Mouse (Mus musculus) megakaryocyte, adult 5-6 weeks (primary cell): ENCODE results near the gene Pgf. TPM values are rescaled to one million over a fixed set of nuclear protein-coding genes. Genes with fewer than 3 reads are reported as not detected.

ENCODE experiments used
- ATAC-seq: 2 replicates; pipeline ENCODE4 v1.8.0; 2016; ENCODE audit warnings: mild to moderate bottlenecking, inconsistent platforms; ENCODE audit not compliant: poor library complexity, severe bottlenecking
- total RNA-seq, 2 experiments: library from RNA; stranded (forward) in 1 of 2; stranded (reverse) in 1 of 2; fragments of 153-499, 151-499 nt in 1 of 2; fragments of 221-1000, 200-1000 nt in 1 of 2; gene quantifications; 2 replicates each; pipeline versions ENCODE4 v1.2.3 to v1.2.4; 2015 to 2017

The Pgf gene
- total RNA-seq, 2 experiments from 2014 or later, result 0.18 to 0.33 TPM

- peak; percentile 91 for ATAC-seq
Measured at GRCm38 (mm10) chr12:85192461-85193108, 15.0 kb upstream of the Pgf start.

DNA sequence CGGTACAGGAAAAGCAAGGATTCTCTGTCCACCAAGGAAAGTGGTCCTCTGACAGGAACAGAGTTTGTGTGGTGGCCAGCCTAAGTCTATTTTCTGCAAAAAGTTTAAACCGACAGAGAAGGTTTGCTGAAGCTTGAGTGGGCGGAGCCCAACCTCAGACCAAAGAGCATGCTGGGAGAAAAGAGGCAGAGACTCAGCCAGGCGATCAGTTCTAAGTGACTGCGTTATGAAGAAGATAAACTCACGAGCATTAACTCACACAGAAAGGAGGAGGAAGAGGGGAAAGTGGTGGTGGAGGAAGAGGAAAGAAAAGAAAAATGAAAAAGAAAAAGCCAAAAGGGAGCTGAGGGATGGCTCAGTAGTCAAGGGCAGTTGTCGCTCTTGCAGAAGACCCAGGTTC is 12.7 kb upstream of the Pgf start:
- no peak for ATAC-seq

DNA sequence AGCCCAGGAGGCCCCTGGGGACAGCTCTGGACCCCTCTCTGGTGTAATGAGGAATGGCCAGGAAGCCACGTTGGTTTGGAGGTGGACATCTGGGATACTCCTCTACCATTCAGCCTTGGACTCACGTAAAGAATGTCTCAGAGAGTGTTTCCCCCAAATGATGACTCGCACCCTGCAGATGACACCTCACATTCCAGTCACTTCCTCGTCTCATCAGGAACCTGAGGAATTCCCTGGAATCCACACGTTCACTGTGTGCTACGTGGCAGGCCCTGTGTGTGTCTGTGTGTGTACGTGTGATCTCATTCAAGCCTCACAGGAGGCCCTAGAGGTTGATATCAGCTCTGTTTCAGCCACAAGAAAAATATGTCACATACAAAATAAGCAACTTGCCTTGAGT is 8.8 kb upstream of the Pgf start:
- no peak for ATAC-seq

- no peak for ATAC-seq
Measured at GRCm38 (mm10) chr12:85185810-85186209, 8.2 kb upstream of the Pgf start.

GRCm38 (mm10) chr12:85184118-85184517 is 6.5 kb upstream of the Pgf start:
- no peak for ATAC-seq

DNA sequence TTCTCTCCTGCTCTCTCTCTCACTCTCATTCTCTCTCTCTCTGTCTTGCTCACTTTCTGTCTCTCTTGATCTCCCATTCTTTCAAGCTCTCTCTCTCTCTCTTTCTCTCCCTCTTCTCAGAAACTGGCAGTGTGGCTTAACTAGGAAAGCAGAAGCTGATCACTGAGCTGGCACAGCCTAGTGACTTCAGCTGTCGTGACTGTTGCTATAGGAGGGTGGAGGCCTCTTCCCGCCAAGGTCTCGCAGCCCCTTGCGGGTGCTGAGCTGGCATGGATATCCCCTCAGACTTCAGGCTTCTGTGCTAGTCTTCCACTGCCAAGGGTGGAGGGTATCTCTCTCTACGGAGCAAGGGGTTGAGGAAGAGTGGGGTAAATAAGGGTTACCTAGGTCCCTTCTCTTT is 5.3 kb upstream of the Pgf start:
- ATAC-seq, result no peak

DNA sequence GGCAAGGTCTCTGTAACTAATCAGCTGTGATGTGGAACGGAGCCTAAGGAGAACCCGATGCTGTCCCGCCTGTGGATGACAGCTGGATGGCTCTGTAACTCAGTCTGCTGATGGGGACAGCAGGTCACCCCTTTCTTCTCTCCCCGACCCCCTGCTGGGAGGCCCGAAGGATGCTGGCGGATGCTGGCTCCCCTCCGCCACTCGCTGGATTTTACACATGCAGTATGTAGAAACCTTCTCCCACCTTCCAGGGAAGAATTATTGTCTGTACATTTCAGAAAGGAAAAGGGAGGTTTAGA is 4.7 kb upstream of the Pgf start:
- ATAC-seq, result no peak

DNA sequence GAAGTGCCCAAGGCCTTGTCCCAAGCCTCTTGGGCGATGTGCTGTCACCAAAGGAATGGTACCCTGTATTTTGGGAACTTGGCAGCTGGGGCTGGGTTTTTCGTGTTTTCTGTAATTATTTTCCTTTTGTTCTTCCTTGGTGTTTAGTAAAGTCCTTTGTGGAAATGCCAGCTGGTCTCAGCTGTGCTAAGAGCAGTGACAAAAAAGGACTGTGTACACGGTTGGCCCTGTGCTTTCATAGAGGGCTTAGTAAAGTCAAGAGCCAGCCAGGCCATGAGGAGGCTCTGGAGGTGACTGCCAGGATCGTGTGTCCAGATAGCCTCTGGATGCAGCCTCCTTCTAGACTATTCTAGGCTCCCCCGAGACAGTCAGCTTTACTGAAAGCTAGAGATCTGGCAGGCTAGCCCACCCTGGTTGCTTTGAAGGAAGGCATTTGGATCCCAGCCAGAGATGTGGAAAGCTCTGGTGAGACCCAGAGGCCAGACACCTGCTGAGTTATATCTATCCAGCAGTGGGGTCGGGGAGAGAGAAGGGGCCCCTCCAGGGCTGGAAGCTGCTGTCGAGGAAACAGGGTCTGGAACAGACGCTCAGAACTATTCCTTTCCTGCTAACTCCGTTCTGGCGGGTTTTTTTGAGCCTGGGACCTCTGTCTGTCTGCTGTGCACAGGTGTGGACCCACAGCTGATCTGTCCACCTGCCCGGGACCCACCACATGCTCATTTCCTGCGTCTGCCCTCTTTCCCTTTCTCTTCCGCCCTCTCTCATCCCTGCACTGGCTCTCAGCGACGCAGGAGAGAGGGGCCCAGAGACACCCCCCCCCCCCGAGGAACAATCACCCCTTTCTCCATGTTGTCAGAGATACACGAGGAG is 4.1 kb upstream of the Pgf start:
- no peak for ATAC-seq

DNA sequence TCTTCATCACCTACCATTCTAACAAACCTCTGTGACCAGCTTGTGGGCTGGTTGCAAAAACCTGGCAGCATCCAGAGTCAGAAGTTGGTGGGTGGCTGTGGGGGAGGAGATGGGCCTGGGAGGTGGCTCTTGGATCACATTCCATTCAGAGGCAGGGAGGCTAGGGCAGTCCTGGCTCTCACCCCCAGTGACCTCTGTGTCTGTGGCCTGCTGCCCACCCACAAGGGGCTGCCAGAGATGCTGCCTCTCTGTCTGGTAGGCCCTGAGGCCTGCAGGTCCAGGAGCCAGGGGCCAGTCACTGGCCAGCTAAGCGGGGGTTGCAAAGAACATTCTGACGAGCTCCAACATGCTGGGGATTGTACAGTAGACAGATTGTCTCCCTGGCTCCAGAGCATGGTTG is 704 bp upstream of the Pgf start:
- ATAC-seq, result no peak

DNA sequence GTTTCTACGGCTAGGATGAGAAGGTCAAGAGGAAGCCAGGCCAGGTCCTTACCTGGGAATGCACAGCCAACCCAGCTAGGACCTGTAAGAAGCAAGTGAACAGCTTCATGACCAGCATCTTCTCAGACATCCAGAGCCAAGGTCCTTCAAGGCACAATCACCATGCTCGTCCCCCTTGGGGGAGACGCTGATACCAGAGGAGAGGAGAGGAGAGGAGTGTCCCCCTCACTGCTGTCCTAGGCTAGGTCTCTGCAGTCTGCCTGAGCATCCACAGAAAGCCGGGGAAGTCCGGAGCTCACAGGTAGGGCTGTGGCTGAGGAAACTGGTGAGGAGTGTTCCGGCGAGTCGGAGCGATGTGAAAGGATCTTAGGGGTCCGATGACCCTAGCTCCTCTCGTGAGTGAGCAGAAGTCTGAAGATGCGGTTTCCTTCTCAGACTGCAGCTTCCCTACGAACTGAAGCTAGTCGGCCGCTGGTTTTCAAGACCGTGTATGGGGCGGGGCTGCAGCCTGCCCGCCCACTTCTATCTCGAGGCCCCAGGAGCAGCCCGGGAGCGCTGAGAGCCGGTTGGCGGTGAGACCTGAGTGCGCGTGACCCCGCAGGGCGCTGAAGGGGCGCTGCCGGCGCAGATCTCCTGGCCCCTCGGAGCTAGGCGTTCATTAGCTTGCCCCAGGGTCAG is 605 bp downstream of the Pgf start:
- peak; percentile 79 for ATAC-seq

DNA sequence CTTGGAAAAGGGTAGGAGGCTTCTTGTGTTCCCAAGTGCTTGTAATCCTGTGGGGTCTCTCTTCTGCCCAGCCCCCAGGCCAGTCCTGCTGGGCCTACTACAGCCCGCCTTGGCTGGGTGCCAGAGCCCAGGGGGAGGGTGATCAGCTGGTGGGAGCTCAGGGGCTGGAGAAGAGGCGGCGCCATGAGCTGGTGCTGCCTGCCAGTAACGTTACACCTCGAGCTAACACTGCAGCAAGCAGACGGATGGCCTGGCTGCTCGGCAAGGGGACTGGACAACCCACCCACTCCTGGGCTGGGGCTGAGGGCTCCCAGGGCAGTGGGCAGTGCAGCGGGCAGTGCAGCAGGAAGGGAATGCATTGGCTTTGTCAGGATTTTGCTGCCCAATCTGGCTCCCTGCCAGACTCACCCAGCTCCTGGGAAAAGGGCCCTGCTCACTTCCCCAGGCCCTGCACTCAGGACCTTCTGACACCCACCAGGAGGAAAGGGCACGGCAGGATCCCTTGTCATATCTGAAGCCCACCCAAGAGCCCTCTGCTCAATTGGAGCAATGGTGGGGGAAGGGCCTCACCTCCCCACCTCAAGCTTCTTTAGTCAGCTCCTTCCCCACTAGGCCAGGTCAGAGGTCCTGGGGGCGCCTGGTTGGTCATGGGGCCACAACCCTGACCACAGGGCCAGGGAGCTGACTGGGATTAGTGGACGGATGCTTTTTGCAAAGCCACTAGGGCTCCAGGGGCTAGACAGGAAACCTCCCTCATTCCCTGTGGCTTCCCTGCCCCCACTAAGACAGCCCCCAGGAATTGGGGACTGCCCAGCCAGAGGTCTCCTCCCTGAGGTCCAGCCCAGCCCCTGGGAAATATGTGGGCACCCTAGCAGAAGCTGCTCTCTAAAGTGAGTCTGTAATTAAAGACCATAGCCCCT is 1.4 kb downstream of the Pgf start:
- no peak for ATAC-seq

DNA sequence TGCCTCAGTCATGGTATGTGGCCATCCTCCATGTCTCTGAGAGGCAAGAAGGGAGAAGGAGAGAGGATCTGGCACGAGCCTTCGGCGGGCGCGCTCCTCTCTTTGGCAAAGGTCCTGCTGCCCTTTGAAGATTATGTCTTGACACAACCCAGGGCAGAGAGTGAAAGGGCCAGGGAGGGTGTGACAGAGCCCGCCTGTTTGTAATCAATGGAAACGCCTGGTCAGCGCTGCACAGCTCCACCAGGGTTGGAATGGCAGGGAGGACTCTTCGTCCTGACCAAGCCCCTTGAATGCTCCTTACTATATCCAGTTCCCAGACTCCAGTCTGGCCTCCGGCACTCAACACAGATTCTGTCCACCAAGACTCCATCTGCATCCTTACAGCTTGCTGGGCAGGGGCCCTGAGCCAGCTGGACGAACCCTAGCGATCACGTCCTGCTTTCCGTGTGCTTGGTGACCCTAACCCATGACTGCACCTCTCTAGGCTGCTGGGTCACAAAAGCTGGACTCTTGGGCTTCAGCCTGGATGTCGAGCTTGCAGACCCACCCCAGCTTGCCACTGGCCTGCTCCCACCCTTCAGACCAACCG is 2.4 kb downstream of the Pgf start:
- ATAC-seq, result no peak

GRCm38 (mm10) chr12:85174016-85174415 is 3.6 kb downstream of the Pgf start:
- no peak for ATAC-seq

DNA sequence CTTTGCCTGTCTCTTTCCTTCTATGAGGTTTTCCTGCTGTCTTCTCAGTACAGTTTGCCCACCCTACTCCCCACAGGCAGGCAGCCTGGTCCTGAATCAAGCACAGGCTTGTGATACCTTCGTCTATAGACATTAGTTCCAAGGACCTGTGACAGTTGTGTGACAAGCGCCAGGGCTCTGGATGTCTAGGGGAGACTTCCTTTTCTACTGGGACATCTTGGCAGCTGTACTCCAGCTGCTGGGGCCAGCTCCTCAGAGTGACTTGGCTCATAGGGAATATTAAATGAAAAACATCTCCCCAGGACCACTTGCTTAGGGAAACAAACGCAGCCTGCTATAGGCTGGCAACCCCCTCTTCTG is 6.7 kb downstream of the Pgf start:
- no peak for ATAC-seq

- no peak for ATAC-seq
Measured at GRCm38 (mm10) chr12:85170284-85170947, 7.2 kb downstream of the Pgf start.

DNA sequence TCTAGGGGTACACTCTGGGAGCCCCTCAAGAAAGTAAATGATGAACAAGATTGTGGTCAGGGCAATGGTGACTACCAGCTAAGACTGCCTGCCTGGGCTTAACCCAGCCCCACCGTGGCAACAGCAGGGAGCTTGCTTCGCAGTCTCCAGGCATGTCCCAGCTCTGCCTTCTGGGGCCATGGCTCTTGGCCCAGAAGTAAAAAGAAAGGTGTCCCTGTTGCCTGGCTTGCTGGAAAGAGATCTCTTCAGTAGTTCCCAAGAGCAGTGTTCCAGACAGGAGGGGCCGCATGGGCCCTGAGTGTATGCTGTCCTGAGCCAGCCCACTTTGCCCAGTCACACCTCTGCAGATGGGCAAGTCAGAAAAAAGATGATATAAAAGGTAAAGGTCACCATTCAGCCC is 7.7 kb downstream of the Pgf start:
- no peak for ATAC-seq

GRCm38 (mm10) chr12:85169117-85169858 is 8.3 kb downstream of the Pgf start:
- ATAC-seq, result peak; percentile 95

DNA sequence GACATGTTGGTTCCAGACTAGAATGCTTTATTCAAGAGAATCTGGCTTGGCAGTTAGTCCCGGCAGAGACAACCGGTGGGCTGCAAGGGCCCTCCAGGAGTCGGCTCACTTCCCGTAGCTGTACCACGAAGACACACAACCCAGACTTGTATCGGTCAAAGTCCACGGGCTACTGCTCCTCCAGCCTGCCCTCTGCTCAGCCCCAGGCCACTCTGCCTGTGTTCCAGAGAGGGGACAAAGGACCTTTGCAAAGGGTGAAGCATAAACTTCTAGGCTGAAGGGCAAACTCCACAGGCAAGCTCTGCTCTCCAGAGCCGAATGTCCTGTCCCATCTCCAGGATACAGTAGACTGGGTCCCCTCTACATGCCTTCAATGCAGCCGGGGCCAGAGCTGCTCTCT is 11.0 kb downstream of the Pgf start:
- ATAC-seq, result no peak

- ATAC-seq, result no peak
Measured at GRCm38 (mm10) chr12:85164996-85165395, 12.6 kb downstream of the Pgf start.
